Mouse (Mus musculus): ENCODE measurements around the gene Dnttip2.

Dnttip2 gene

DNA sequence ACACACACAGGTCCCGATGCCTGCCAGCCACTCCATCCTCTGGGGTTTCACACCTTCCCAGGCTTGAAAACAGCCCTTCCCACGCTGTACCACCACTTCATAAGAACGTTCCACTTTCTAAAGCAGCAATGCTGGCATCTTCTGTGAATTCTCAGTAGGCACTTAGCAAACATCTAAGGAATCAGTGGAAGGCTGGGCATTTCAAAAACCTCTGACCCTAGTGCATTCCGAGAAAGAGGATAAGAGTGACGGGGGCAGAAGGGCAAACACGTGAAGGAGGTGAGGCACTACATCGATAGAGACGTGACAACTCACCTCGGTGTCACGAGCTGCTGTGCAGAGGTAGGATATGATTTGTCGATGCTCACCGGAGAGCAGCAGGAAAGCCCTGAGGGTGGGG lies 56.3 kb downstream of the Dnttip2 start:
- DNase-seq (ENCODE audit: low read depth) = no peak

- DNase-seq (ENCODE audit: low read depth) = no peak
Measured at GRCm38 (mm10) chr3:122333493-122333892, 59.3 kb downstream of the Dnttip2 start.

- no peak for DNase-seq (ENCODE audit: low read depth)
Measured at GRCm38 (mm10) chr3:122333902-122334301, 59.7 kb downstream of the Dnttip2 start.

- DNase-seq (ENCODE audit: low read depth) = no peak
Measured at GRCm38 (mm10) chr3:122334375-122334774, 60.2 kb downstream of the Dnttip2 start.
